Comparison of ENCODE assay signal across 22 mouse cellular contexts in genomic region chr4:130109666-130110065, GRCm38 (mm10). TPM values are rescaled to one million over a fixed set of nuclear protein-coding genes. Genes with fewer than 3 reads are reported as not detected.
A peak's percentile ranks its signal among the peaks of the same experiment; 100 is the strongest.
DNase-seq lines count a peak whose midpoint lies in the region; ATAC-seq and TF ChIP-seq lines count a peak whose summit lies in the region.
"Had no signal": no experiment of that assay in that cellular context is flagged by ENCODE, and none has a peak within 500 bp of the region (broad histone marks: within the 10 kb centered on the region; RNA-seq: fewer than 3 reads in every experiment).

No protein-coding gene starts in this region.

- no peaks in the 10 kb centered on the region for H3K9me3 ChIP-seq in liver, embryonic 13.5 days (replicated peaks)
- H3K9me3 ChIP-seq in lung, embryonic 16.5 days (ENCODE audit: control insufficient read depth, low read length): no peaks in the 10 kb centered on the region
- H3K9me3 ChIP-seq: forebrain, embryonic 13.5 days; heart, embryonic 13.5 days; hindbrain, embryonic 13.5 days; kidney, embryonic 15.5 days; limb, embryonic 13.5 days had no signal

- peak overlapping the region; percentile 6; the same call in 1 of the 2 replicates for H3K27ac ChIP-seq in liver, embryonic 13.5 days
- peak overlapping the region; percentile 65; the same call in 1 of the 2 replicates for H3K27ac ChIP-seq in lung, embryonic 16.5 days (ENCODE audit: low read length)
- H3K27ac ChIP-seq in olfactory bulb, adult 2 months (ENCODE audit: insufficient read depth, low read depth, low read length): peak overlapping the region; percentile 43; the same call in 1 of the 2 replicates
- H3K27ac ChIP-seq: forebrain, embryonic 13.5 days; heart, embryonic 13.5 days; hindbrain, embryonic 13.5 days; kidney, embryonic 15.5 days; limb, embryonic 13.5 days had no signal

- H3K4me3 ChIP-seq in liver, embryonic 13.5 days (replicated peaks): no peak overlapping the region
- no peak overlapping the region for H3K4me3 ChIP-seq in lung, embryonic 16.5 days (ENCODE audit: low read length)
- no peak overlapping the region for H3K4me3 ChIP-seq in olfactory bulb, adult 2 months (ENCODE audit: insufficient read depth, low read depth, low read length)
- H3K4me3 ChIP-seq: forebrain, embryonic 13.5 days; heart, embryonic 13.5 days; hindbrain, embryonic 13.5 days; kidney, embryonic 15.5 days; limb, embryonic 13.5 days had no signal

- H3K9ac ChIP-seq in liver, embryonic 13.5 days: 0 out of 2 replicates have a peak overlapping the region, but pooled peaks have one; percentile 79
- H3K9ac ChIP-seq in lung, embryonic 16.5 days (ENCODE audit: low read length): no peak overlapping the region
- H3K9ac ChIP-seq: forebrain, embryonic 13.5 days; heart, embryonic 13.5 days; hindbrain, embryonic 13.5 days; kidney, embryonic 15.5 days; limb, embryonic 13.5 days; lung, embryonic 14.5 days had no signal

- peaks cover 59% of the 10 kb centered on the region for H3K4me1 ChIP-seq in liver, embryonic 13.5 days (replicated peaks)
- peaks cover 23% of the 10 kb centered on the region for H3K4me1 ChIP-seq in lung, embryonic 16.5 days (replicated peaks; ENCODE audit: control insufficient read depth, insufficient read depth, low read length)
- H3K4me1 ChIP-seq in olfactory bulb, adult 2 months (ENCODE audit: control insufficient read depth, insufficient read depth, low read length): peaks cover 23% of the 10 kb centered on the region

- no peak for TF ChIP-seq POLR2A in olfactory bulb, adult 2 months (IDR thresholded peaks at IDR 0.05; ENCODE audit: insufficient read depth, low read depth, low read length)

- H3K4me2 ChIP-seq in liver, embryonic 13.5 days: no peak overlapping the region
- peak overlapping the region; percentile 15; the same call in 1 of the 2 replicates for H3K4me2 ChIP-seq in lung, embryonic 16.5 days (ENCODE audit: low read depth, low read length)
- H3K4me2 ChIP-seq: forebrain, embryonic 13.5 days; heart, embryonic 13.5 days; hindbrain, embryonic 13.5 days; kidney, embryonic 15.5 days; lung, embryonic 14.5 days; midbrain, embryonic 11.5 days had no signal

- peaks cover 3% of the 10 kb centered on the region; the same call in 1 of the 2 replicates for H3K36me3 ChIP-seq in liver, embryonic 13.5 days
- H3K36me3 ChIP-seq in lung, embryonic 16.5 days (ENCODE audit: control insufficient read depth, insufficient read depth, low read length): no peaks in the 10 kb centered on the region
- H3K36me3 ChIP-seq: hindbrain, embryonic 13.5 days had no signal

- WGBS in liver, embryonic 13.5 days (ENCODE audit: insufficient replicate concordance): 76% methylated on average over 9 of the region's 9 CpGs
- whole genome bisulfite sequencing in lung, embryonic 16.5 days: 73% methylated on average over 9 of the region's 9 CpGs
- WGBS in olfactory bulb, adult 2 months: 68% methylated on average over 9 of the region's 9 CpGs

- no peaks in the 10 kb centered on the region for H3K27me3 ChIP-seq in liver, embryonic 13.5 days
- H3K27me3 ChIP-seq in lung, embryonic 16.5 days (ENCODE audit: control insufficient read depth, insufficient read depth, low read depth, low read length): no peaks in the 10 kb centered on the region
- H3K27me3 ChIP-seq: kidney, embryonic 15.5 days; limb, embryonic 13.5 days had no signal

- DNase-seq in liver, embryonic 13.5 days: no peak
- no peak for DNase-seq in liver
- DNase-seq in brain, adult 2 months (ENCODE audit: low read depth, low spot score): peak; percentile 21
- no peak for DNase-seq in heart, adult 8-10 months (ENCODE audit: low spot score)
- no peak for DNase-seq in spleen, postnatal 4 days (ENCODE audit: low spot score in 2 of 2)
- DNase-seq: adrenal gland, postnatal 25 days; cerebellum, adult 18-20 months; cerebellum, postnatal 36 days; kidney, postnatal 4 days; lung, embryonic 14.5 days; thymus, postnatal 36 days had no signal

- TF ChIP-seq CTCF in olfactory bulb, adult 2 months (IDR thresholded peaks at IDR 0.05; ENCODE audit: insufficient read depth, low read depth, low read length): no peak

- no peak for ATAC-seq in liver, embryonic 13.5 days (ENCODE audit: low read depth)
- no peak for ATAC-seq in lung, embryonic 16.5 days (ENCODE audit: low read depth)
- ATAC-seq: forebrain, embryonic 13.5 days had no signal

RNA-seq across cellular contexts. Expression of gene Pef1, which starts 7.3 kb away (rescaled TPM):
- 41.0 and 41.3 TPM in 2 replicates for polyA plus RNA-seq in liver, embryonic 13.5 days (2015; fragmentation: Nextera tagmentation; extraction: Ambion mirVana)
- polyA plus RNA-seq in lung, embryonic 16.5 days (2015; fragmentation: Nextera tagmentation; extraction: Ambion mirVana): 77.9 and 81.2 TPM in 2 replicates
- polyA plus RNA-seq in olfactory bulb, adult 2 months (2012; ENCODE audit: insufficient read depth, insufficient read length, low replicate concordance, missing spikeins): not detected in 2 replicates
- 10 to 100 TPM; 31.1 to 42.7 (median 38.2) TPM for total RNA-seq in heart, adult 8-10 months (2022)

RNA-seq across cellular contexts. Expression of gene Hcrtr1, which starts 29.5 kb away (rescaled TPM):
- polyA plus RNA-seq in liver, embryonic 13.5 days (2015; fragmentation: Nextera tagmentation; extraction: Ambion mirVana): 0.05 TPM in 1 of 2 replicates, not detected in the other
- polyA plus RNA-seq in lung, embryonic 16.5 days (2015; fragmentation: Nextera tagmentation; extraction: Ambion mirVana): 0.34 and 0.40 TPM in 2 replicates
- polyA plus RNA-seq in olfactory bulb, adult 2 months (2012; ENCODE audit: insufficient read depth, insufficient read length, low replicate concordance, missing spikeins): not detected in 2 replicates
- not detected for total RNA-seq in heart, adult 8-10 months (2022)
- total RNA-seq: heart, postnatal 25 days had no signal
- polyA plus RNA-seq: erythroblast, embryonic 14.5 days; forebrain, embryonic 13.5 days; intestine, embryonic 14.5 days; limb, embryonic 13.5 days had no signal

Comparison
In these comparisons a context has a peak if more than half of its experiments do, and no peak if none do; other contexts are left out.
1. H3K27ac ChIP-seq: peak in every context shown above with its lines; median percentile 65 in lung, embryonic 16.5 days; 43 in olfactory bulb, adult 2 months; 6 in liver, embryonic 13.5 days.